Mouse (Mus musculus): ENCODE measurements around the gene Aox2.

DNA sequence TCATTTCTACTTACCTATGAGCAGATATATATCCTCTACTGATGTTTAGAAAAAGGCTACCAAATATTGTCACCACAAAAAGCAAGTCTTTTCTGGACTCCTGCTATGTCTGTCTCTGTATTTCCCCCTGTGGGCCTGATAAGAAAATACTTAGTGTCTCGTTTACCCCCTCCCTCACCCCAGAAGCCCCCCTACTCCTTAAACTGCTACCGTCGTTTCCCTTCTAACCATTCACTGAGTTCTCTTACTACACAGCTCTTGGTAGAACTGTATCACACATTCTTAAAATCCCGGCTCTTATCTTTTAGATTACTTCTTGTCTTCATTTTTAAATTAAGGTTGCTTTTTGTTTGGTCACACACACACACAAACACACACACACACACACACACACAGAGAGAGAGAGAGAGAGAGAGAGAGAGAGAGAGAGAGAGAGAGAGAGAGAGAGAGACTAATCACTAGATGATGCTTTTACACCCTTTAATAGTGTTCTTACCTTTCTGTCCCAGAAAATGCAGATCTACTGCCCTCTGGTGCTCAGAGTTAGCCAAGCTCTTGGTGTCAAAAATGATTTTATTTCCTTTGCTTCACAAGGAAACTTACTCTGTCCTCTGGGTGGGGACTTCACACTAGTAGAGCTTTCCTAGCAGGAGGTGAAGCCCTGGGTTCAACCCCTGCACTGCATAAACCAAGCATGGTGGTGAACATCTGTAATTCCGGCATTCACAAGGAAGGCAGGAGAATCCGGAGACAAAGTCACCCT is 7.1 kb upstream of the Aox2 start:
- no peak for TF ChIP-seq CTCF (IDR thresholded peaks at IDR 0.05; ENCODE audit: borderline replicate concordance, insufficient read depth, low read length)
- TF ChIP-seq POLR2A (IDR thresholded peaks at IDR 0.05; ENCODE audit: low read depth, low read length) = no peak
